Mouse (Mus musculus) heart, embryonic 16.5 days (tissue): ENCODE measurements around the gene Kat2b. TPM values are rescaled to one million over a fixed set of nuclear protein-coding genes. Genes with fewer than 3 reads are reported as not detected.

Source experiments
- ATAC-seq: fragments of 200-750 bp; cut with Nextera tagmentation; replicated peaks from 2 replicates; pipeline ENCODE4 v1.8.0; 2017; ENCODE audit warnings: moderate number of reproducible peaks; ENCODE audit not compliant: insufficient read depth, low FRiP score; ENCODE audit errors: extremely low read depth
- H3K27ac ChIP-seq: fragments of 300-500 bp; sonication (generic); 2 replicates; pipeline ENCODE4 v1.5.1; 2014; ENCODE audit warnings: mild to moderate bottlenecking, low read length, control low read depth, moderate library complexity
- H3K27me3 ChIP-seq: fragments of 300-500 bp; sonication (generic); 2 replicates; pipeline ENCODE4 v1.6.1; 2014; ENCODE audit warnings: low read length, mixed read lengths; ENCODE audit not compliant: control insufficient read depth, insufficient read depth
- H3K36me3 ChIP-seq: fragments of 300-500 bp; sonication (generic); 2 replicates; pipeline ENCODE4 v1.6.1; 2014; ENCODE audit not compliant: control insufficient read depth, insufficient read depth
- H3K4me1 ChIP-seq: fragments of 300-500 bp; sonication (generic); 2 replicates; pipeline ENCODE4 v1.6.1; 2014; ENCODE audit warnings: low read length, mixed read lengths; ENCODE audit not compliant: control insufficient read depth, insufficient read depth
- H3K4me2 ChIP-seq: fragments of 300-500 bp; sonication (generic); 2 replicates; pipeline ENCODE4 v1.6.1; 2014; ENCODE audit warnings: low read depth, mild to moderate bottlenecking, control low read depth, low read length
- H3K4me3 ChIP-seq: fragments of 300-500 bp; sonication (generic); 2 replicates; pipeline ENCODE4 v1.5.1; 2014; ENCODE audit warnings: mild to moderate bottlenecking, control low read depth, low read length
- H3K9ac ChIP-seq: fragments of 300-500 bp; sonication (generic); 2 replicates; pipeline ENCODE4 v1.6.1; 2014; ENCODE audit warnings: low read length, control low read depth
- H3K9me3 ChIP-seq: fragments of 300-500 bp; sonication (generic); replicated peaks from 2 replicates; pipeline ENCODE4 v1.6.1; 2016; ENCODE audit warnings: low read length; ENCODE audit not compliant: control insufficient read depth
- WGBS: fragments of 180-500 bp; shearing (Covaris S2); extraction: QIAGEN DNeasy Blood & Tissue Kit; methylation state at CpG from one replicate; pipeline ENCODE4 v1.1.7; 2014; 5-methylcytosine and 5-hydroxymethylcytosine counted together
- polyA plus RNA-seq: library from polyadenylated mRNA; unstranded; fragments of >200 nt; fragmentation: Nextera tagmentation; extraction: Ambion mirVana; gene quantifications from 2 replicates; pipeline ENCODE4 v1.2.1, GENCODE M21; 2015

The Kat2b gene
- polyA plus RNA-seq, 1 experiment from 2014 or later = 12.1 TPM

DNA sequence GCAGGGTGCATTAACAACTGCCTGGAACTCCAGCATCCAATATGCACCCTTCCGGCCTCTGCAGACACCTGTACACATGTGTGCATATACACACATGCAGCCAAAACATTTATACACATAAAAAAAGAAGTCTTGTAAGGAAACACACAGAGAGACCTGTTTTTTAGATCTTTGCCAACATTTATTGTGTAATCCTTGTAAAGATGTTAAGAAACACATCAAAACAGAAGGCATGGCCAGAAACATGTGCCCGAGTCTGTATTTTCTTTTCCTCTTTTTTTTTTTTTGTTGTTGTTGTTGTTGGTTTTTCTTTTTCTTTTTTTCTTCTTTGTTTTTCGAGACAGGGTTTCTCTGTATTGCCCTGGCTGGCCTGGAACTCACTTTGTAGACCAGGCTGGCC is 59.5 kb downstream of the Kat2b start:
- Histone ChIP-seq H3K4me2 (no peak overlapping the region), H3K4me3 (no peak overlapping the region), H3K27ac (no peak overlapping the region), H3K9me3 (no peaks in the 10 kb centered on the region), H3K4me1 (no peaks in the 10 kb centered on the region; the same call in 1 of the 2 replicates), H3K36me3 (peaks cover 20% of the 10 kb centered on the region), H3K27me3 (no peaks in the 10 kb centered on the region), H3K9ac (no peak overlapping the region)
- WGBS = 86% methylated on average over 3 of the region's 3 CpGs
- ATAC-seq = no peak

DNA sequence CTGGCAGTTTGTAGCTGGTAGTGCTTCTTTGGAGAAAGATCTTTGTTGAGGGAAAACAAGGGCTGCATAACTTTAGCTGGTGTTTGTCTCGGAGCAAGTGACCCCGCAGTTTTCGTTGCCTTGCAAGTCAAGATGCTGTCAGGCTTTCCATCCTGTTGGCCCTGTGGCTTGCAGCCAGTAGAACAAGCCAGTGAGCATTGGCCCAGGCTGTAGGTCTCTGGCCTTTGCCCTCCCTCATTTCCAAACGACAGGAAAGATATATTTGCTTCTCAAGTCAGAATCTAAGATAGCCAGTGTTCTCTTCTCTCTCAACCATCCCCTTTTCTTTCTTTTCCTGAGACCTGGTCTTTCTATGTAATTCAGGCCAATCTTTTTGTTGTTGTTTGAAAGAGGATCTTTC is 60.8 kb downstream of the Kat2b start:
- no peaks in the 10 kb centered on the region for H3K9me3 ChIP-seq
- H3K36me3 ChIP-seq = peaks cover 25% of the 10 kb centered on the region
- H3K27ac ChIP-seq = no peak overlapping the region
- no peaks in the 10 kb centered on the region; the same call in 1 of the 2 replicates for H3K4me1 ChIP-seq
- 80% methylated on average over 4 of the region's 4 CpGs for WGBS
- H3K27me3 ChIP-seq = no peaks in the 10 kb centered on the region
- no peak overlapping the region for H3K4me3 ChIP-seq
- H3K4me2 ChIP-seq = no peak overlapping the region
- H3K9ac ChIP-seq = no peak overlapping the region
- ATAC-seq = no peak

- Histone ChIP-seq H3K9me3 (no peaks in the 10 kb centered on the region), H3K9ac (no peak overlapping the region), H3K36me3 (peaks cover 30% of the 10 kb centered on the region), H3K27me3 (no peaks in the 10 kb centered on the region), H3K4me3 (no peak overlapping the region), H3K4me1 (no peaks in the 10 kb centered on the region; the same call in 1 of the 2 replicates), H3K27ac (no peak overlapping the region), H3K4me2 (no peak overlapping the region)
- no peak for ATAC-seq
- WGBS = 68% methylated on average over 5 of the region's 5 CpGs
Observed at GRCm38 (mm10) chr17:53628131-53628530, 61.5 kb downstream of the Kat2b start.

DNA sequence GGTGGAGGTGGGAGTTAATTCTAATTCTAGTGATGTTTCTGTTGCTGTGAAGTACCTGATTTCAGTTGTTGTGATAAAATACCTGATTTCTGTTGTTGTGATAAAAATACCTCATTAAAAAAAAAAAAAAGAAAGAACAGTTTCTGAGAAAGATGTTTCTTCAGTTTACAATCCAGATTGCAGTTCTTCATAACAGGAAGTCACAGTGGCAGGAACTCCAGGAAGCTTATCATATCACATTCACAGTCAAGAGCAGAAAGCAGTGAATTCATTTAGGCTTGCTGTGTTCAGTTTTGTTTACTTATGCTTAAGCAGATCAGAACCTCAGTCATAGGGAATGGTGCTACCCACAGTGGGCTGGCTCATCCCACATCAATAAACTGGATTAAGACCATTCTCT is 64.7 kb downstream of the Kat2b start:
- no peak for ATAC-seq
- Histone ChIP-seq H3K27me3 (no peaks in the 10 kb centered on the region), H3K9me3 (no peaks in the 10 kb centered on the region), H3K4me1 (no peaks in the 10 kb centered on the region), H3K4me2 (no peak overlapping the region), H3K27ac (no peak overlapping the region), H3K36me3 (peaks cover 34% of the 10 kb centered on the region), H3K4me3 (no peak overlapping the region), H3K9ac (no peak overlapping the region)

- Histone ChIP-seq H3K27me3 (no peaks in the 10 kb centered on the region), H3K4me1 (no peaks in the 10 kb centered on the region), H3K4me3 (no peak overlapping the region), H3K36me3 (peaks cover 60% of the 10 kb centered on the region), H3K9me3 (no peaks in the 10 kb centered on the region), H3K4me2 (no peak overlapping the region), H3K27ac (no peak overlapping the region), H3K9ac (no peak overlapping the region)
- WGBS = 87% methylated on average over 4 of the region's 4 CpGs
- no peak for ATAC-seq
Observed at GRCm38 (mm10) chr17:53643360-53643759, 76.7 kb downstream of the Kat2b start.

DNA sequence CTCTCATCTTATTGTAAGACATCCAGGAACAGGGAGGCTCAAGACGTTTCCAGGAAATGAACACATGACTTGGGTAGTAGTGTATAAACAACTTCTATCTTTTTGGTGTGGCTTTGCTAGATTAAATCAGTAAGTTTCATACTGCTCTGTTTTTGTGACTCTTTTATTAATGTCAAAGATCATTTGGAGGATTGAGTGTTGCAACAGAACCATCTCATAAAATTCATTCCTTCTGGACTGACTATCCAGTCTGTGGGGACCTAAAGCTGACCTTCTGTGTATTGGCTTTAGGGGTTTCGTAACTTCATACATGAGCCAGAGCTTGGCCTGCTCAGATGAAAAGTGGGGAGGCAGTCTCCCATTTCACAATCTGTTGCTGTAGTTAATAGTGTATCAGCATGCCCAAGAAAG is 83.6 kb downstream of the Kat2b start:
- Histone ChIP-seq H3K27ac (no peak overlapping the region), H3K4me2 (no peak overlapping the region), H3K9me3 (no peaks in the 10 kb centered on the region), H3K4me3 (no peak overlapping the region), H3K4me1 (no peaks in the 10 kb centered on the region), H3K27me3 (no peaks in the 10 kb centered on the region), H3K36me3 (peaks cover 51% of the 10 kb centered on the region), H3K9ac (no peak overlapping the region)
- 80% methylated on average over 2 of the region's 2 CpGs for WGBS
- ATAC-seq = no peak

- no peaks in the 10 kb centered on the region for H3K4me1 ChIP-seq
- no peak overlapping the region for H3K4me2 ChIP-seq
- H3K9ac ChIP-seq = no peak overlapping the region
- H3K4me3 ChIP-seq = no peak overlapping the region
- no peaks in the 10 kb centered on the region for H3K27me3 ChIP-seq
- H3K27ac ChIP-seq = no peak overlapping the region
- no peaks in the 10 kb centered on the region for H3K9me3 ChIP-seq
- H3K36me3 ChIP-seq = peaks cover 39% of the 10 kb centered on the region
- ATAC-seq = no peak
- 85% methylated on average over 4 of the region's 4 CpGs for WGBS
Observed at GRCm38 (mm10) chr17:53654596-53654995, 87.9 kb downstream of the Kat2b start.

- no peak overlapping the region for H3K27ac ChIP-seq
- no peak overlapping the region for H3K4me3 ChIP-seq
- no peaks in the 10 kb centered on the region for H3K9me3 ChIP-seq
- no peak overlapping the region for H3K9ac ChIP-seq
- H3K36me3 ChIP-seq = peaks cover 42% of the 10 kb centered on the region
- ATAC-seq = no peak
- H3K27me3 ChIP-seq = no peaks in the 10 kb centered on the region
- H3K4me2 ChIP-seq = no peak overlapping the region
- WGBS = 82% methylated on average over 6 of the region's 6 CpGs
- no peaks in the 10 kb centered on the region for H3K4me1 ChIP-seq
Observed at GRCm38 (mm10) chr17:53655081-53655480, 88.4 kb downstream of the Kat2b start.

- H3K27me3 ChIP-seq = no peaks in the 10 kb centered on the region
- 0 out of 2 replicates have a peak, but pooled peaks cover 2% of the 10 kb centered on the region for H3K4me1 ChIP-seq
- H3K4me3 ChIP-seq = no peak overlapping the region
- no peak overlapping the region for H3K4me2 ChIP-seq
- no peak overlapping the region for H3K9ac ChIP-seq
- no peaks in the 10 kb centered on the region for H3K9me3 ChIP-seq
- no peak for ATAC-seq
- H3K36me3 ChIP-seq = peaks cover 48% of the 10 kb centered on the region
- 79% methylated on average over 2 of the region's 2 CpGs for WGBS
- H3K27ac ChIP-seq = no peak overlapping the region
Observed at GRCm38 (mm10) chr17:53655959-53656358, 89.3 kb downstream of the Kat2b start.
